Mouse (Mus musculus): ENCODE measurements around the gene Yif1b.
A peak's percentile ranks its signal among the peaks of the same experiment; 100 is the strongest.

Yif1b gene

DNA sequence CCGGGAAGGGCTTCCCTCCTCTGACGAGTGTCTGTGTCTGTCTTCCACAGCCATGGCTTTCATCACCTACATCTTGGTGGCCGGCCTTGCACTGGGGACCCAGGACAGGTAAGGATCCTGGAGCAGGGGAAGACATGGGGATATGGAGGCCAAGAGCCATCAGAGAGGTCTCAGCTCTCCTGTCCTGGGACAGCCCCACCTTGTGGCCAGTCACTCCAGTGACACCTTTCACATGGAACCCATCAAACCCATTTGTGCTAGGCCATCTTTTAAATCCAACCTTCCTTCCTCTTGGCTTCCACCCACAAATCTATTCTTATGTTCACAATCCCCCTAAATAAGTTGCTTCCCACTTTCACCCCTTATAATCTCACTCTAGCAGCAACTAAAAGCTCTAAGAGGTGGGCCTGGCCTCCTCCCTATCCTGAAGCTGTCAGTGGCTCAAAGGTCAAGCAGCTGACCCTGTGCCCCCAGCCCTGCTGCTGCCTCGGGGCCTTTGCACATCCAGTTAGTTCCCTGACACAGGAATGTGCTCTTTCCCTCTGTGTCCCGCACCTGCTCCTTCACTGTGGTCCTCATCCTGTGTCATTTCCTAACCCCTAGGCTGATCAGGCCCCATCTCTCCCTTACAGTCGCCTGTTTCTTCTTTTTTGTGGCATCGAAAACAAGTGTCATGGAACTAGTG, 6.7 kb downstream of the Yif1b start:
- DNase-seq (ENCODE audit: low spot score), result no peak

DNA sequence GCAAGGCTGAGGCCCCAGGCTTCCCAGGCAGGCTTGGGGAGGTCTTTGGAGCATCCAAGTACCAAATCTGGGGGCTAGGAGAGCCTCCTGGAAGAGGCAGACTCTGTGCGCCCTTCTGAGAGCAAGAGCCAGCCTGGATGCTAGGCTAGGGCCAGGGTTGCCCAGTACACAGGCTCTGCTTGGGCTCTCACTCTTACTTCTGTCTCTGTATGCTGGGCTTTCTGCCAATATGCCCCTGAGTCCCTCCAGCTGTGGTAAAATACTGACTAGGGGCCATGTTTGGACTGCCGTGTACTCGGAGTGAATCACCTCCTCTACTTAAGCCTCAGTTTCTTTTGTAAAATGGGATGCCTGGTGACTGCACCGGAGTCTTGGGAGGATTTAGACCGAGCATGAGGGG, 7.9 kb downstream of the Yif1b start:
- DNase-seq (ENCODE audit: low spot score), result no peak

DNA sequence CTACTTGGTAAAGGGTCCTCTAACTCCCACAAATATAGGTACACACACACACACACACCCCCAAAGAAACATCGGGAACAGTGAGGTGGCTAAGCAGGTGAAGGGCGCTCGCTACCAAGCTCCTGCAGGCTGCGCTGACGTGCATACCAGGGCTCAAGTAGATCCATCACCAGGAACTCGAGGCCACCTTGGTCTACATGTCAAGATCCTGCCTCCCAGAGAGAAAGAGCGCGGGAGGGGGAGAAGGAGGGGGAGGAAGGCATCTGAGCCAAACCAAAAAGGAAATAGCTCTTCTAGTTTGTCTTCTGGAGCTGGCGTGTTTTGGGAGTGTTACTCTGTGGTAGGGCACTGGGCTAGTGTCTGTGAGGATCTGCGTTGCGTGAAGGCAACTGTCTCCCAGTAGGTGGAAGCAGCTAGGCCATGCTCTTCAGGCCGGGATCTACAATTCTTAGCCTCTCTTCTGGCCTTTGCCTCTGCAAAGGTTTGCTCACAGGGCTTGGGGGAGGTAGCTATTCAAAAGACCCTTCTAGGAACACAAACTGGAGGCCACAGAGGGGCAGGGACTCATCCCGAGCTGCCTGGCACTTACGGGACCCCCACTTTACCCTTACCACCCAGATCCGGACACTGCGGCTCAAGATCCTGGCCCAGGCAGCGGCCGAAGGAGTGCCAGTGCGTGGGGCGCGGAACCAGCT, 8.6 kb downstream of the Yif1b start:
- no peak for DNase-seq (ENCODE audit: low spot score)

DNA sequence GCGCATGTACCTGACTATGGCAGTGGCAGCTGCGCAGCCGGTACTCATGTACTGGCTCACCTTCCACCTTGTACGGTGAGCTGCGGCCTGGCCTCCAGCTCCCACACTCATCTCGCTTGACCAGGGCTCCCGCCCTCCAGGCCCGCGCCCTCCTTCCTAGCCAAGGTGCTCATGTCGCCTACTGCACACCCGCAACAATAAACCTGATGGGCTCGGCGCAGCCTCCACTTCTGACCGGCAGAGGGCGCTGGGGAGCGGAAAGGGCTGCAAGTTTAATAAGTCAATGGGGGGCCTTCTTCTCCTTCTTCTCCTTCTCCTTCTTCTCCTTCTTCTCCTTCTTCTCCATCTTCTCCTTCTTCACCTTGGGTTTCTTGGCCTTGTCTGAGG, 9.2 kb downstream of the Yif1b start:
- DNase-seq (ENCODE audit: low spot score), result peak; percentile 65

DNA sequence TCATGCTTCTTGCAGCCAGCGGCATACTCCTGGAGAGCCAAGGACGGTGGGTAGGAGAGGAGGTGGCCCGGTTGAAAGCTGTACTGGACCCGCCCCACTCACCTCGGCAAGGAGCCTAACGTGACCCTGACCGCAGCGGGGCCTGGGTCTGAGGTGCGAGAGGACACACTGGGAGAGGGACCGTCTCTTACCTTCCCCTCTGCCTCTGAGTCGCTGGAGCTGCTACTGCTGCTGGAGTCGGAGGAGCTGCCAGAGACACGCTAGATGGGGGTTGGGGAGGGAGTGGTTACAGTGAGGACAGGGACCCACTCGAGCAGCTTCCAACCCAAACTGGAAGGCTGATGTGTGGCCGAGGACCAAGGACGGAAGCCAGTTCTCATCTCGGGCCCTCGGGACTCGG, 9.6 kb downstream of the Yif1b start:
- no peak for DNase-seq (ENCODE audit: low spot score)

DNA sequence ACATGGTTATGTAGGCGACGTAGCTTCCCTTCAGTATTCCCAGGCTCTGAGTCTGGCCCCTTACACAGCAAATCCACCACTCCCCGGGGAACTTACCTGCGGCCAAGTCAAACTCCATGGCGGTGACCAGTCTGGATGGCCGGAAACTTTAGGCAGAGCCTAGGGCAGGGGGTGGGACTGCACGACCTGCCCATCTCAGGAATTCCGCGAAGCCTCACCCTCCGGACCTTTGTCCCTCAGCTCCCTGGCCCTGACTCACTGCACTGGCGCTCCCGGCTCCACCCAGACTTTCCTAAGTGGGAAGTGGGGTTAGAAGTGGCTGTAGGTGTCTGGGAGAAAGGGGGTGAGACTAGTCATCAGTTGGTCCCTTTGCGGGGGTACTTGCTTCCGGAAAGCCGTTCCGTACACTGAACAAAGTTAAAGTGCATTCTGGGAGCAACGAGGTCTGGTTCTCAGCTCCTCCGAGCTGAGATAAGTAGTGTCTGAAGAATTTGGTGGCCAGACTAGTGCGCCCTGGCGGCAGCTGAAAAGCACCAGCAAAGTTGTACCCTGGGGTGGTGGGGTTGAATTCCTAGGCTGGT, 10.2 kb downstream of the Yif1b start, which contains the start of gene 2200002D01Rik:
2200002D01Rik (minus strand) TSS at position 206 of the 581 bp plus-strand sequence.
- DNase-seq (ENCODE audit: low spot score), result no peak

DNA sequence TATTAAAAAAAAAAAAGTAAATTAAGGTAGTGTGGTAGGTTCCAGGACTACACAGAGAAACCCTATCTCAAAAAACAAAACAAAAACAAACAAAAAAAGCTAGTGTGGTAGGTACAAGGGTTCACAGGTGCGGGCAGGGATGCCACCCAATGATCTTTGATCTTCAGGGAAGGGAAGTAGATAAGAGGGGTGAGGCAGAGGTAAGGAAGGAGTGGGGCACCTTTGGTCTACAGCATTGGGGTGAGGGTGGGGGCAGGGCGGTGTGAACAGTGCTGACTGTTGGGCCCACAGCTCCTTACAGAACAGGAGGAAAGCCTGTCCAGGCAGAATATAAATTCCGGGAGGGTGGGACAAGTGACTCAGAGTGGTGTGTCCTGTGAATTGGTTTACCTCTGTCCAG, 13.0 kb downstream of the Yif1b start:
- no peak for DNase-seq (ENCODE audit: low spot score)

DNA sequence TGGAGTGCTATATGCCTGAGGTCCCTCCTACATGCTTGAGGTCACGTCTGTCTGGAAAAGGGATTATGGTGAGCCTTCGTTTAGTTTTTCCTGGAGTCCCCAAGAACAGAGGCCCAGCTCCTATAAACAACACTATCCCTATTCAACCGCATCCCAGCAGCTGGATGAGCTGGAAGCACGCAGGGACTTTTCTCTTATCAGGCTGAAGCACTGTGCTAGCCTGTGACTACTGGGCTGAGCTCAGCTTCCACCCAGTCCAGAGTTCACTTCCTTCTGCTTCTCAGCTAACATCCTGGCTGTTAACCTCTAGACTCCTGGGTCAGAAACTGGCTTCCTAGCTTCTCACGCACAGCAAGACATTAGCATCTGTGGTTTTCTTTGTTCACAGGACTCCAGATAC, 15.7 kb downstream of the Yif1b start:
- no peak for DNase-seq (ENCODE audit: low spot score)

DNA sequence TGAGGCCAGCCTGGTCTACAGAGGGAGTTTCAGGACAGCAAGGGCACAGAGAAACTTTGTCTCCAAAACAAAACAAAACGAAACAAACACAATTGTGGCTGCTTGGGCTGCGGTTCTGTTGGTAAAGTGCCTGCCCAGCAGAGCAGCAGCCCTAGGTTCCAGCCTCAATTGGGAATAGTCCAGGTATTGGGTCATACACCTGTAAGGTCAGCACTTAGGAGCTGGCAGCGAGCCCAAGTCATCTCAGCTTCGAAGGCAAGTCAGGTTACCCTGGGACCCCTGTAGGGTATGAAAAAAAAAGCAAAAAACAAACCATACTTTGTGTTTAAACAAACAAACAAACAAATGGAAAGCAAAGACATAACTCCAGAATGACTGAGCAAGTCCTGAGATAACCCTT, 17.7 kb downstream of the Yif1b start:
- DNase-seq (ENCODE audit: low spot score), result no peak

DNA sequence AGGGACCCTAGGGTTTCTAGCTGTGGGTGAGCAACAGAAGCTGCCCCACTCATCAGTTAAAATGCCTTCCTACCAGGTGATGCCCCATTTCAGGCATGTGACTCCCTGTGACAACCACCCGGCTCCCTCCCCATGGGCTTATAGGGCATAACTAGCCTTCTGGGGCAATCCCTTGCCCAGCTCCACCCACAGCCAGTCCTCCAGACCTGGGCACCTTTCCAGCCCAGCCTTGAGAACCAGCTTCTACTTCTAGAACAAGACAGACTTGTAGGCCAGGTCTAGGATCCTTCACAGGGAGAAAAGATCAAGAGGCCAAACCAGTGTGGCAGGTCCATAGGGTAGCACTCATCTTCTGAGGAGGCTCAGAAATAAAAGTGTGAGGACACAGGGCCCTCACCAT, 19.2 kb downstream of the Yif1b start:
- DNase-seq (ENCODE audit: low spot score), result no peak

DNA sequence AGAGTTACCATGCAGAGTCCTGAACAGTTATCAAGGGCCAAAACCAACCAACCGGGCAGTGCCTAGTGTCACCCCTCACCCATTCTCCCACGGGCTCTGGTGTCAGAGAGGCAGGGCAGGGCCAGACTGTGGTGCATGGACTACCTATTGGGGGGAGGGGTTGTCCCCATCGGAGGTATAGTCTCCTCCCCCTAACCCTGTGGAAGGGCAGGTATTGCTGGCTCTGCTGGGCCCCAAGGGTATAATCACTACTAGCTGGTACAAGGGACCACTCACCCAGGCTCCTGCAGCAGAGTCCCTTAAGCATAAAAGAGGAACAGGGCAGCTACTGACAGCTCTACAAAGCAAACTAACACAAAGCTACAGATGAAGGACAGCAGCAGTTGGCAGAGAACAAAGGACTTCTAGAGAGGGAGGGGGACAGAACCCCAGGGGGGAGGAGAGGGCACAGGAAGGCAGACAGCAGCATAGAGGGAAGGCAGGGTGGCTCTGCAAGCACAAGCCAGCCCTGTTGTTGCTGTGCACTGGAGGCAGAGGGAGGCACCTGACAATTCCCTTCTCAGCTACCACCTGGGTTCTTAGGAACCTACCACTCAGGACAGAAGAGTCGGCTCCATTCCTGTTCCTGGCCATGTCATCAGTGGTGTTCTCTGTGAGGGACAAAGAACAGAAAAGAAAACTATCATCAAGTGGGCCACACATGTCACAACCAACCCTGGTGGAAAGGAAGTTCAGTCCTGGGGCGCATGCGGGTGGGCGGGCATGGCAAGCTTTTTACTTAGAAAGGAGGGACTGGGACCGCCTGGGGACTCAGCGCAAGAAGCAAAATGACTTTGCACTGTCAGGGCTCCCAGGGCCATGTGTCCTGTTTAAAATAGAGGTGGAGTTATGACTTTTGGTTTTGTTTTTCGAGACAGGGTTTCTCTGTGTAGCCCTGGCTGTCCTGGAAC, 21.9 kb downstream of the Yif1b start:
- no peak for DNase-seq (ENCODE audit: low spot score)

DNA sequence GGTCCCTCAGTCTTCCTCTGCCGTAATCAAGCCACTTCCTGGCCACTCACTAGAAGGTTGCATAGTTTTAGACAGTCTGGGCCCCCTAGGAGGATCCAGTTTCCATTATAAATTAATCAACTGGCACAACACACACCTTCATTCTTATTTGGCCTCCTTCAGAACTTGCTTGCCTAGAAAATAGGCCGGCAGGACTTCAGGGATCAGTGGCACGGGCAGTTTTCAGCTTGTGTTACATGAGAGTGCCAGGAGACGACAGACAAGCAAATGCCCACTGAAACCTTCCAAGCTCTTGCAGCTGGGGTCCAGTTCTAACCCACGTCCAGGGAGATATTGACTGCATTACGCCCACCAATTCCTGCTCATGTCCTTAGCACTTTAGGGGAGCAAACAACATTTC, 24.0 kb downstream of the Yif1b start:
- no peak for DNase-seq (ENCODE audit: low spot score)

DNA sequence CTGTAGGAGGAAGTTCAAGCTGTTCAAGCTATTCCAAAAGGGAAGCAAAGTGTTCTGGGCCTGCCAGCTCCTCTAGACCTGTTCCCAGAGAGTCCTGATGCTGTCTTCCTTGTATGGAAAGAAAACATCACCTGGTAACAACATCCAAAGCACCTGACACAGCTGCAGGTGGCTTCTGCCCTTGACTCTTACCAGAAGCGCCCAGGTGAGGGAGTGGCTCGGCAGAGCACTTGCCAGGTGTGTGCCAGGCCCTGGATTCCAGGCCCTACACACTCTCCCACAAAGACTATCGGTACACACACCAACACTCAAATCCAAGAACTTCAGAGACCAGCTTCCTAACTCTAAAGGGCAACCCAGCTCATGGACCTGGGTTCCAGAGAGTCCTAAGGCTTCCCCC, 25.7 kb downstream of the Yif1b start:
- no peak for DNase-seq (ENCODE audit: low spot score)

DNA sequence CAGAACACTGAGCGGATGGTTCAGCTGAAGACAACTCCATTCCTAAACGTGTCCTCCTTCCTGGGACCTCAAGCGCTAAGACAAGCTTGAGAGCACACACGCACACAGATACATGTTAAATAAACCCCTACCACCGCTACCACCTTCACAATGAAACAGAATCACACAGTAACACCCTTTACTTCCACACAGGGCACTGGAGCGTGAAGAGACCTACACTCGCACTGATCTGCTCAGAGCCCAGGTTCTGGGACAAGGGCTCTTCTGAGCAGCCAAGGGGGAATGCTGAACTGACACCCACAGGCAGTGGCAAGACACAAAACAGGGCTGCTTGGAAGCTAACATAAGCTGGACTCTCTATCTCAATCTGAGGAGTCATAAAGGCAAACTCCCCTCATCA, 27.5 kb downstream of the Yif1b start:
- DNase-seq (ENCODE audit: low spot score), result no peak

DNA sequence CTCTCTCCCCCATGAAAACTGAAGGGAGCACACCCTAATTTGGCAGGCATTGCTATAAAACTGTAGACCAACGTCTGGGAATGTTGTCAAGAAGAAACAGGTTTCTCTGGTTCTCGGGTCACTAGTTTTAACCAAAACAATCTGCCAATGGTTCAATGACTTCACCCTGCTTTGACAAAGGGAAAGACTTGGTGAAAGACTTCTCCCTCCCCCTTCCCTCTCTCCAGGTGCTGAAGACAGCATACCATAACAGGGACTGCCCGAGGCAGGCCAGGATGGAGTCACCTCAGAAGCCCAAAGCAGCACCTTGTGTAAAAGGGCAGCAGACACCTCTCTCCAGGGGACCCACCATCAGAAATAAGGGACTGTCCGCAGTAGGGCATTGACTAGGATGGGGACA, 28.8 kb downstream of the Yif1b start:
- DNase-seq (ENCODE audit: low spot score), result no peak

DNA sequence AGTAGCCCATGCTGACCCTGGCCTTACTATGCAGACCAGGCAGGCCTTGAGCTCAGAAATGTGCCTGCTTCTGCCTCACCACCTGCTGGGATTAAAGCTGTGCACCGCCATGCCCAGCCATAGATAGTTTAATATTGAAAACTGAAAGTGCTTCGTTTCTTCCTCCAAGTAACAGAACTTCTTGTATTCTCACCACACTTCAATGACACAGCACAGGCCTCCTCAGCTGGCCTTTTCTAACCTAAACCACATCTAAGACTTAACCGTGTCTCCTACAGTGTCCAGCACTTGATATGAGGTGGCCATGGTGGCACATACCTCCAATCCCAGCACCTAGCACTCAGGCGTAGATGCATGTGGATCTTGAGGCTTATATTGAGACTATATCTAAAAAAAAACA, 32.3 kb downstream of the Yif1b start:
- no peak for DNase-seq (ENCODE audit: low spot score)

DNA sequence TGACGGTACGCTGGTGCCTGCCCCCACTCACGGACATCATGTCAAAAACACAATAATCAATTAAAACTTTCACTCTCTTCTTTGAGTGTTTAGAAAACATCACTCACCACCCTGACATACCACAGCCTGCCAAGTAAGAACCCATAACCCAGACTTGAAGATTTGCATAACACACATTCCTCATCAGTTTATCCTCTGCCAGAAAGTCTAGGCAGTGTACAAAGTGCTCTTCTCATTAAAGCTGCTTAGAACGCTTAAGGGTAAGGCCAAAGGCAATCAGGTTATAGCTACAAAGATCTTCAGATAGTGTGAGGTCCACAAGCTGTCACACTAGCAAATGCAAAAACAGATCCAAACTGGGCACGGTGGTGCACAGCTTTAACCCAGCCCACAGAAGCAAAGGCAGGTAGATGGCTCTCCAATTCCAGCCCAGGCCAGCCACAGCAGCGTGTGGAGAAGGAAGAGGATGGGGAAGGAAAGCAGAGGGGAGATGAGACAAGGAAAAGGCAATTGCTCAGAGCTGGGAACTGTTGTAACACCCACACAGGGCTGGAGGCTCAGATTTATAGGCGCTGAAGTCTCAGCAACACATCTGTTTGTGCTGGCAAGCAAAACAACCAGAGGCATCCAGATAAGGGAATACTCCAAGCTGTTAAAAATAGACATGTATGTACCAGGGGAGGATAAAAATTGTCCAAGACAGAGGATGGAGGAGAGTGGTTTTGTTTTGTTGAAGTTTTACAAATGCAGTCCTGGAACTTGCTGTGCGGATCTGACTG, 33.7 kb downstream of the Yif1b start:
- DNase-seq (ENCODE audit: low spot score), result no peak

DNA sequence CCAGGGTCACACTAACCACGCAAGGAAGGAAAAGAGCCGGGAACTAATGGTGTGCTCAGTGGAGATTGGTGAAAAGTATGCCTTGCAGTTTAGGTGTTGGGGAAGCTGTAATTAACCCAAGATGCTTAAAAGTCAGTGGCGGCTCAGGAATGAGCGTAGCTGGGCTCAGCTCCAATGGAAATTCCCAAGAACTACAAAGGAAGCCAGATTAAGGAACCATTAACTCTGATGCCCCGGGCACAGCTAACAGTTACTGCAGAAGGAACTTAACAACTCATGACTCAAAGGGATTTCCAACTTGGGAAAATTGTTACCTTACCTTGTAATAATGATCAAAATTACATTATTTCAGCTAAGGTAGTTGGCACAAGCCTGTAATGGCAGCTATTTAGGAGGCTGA, 38.6 kb downstream of the Yif1b start:
- DNase-seq (ENCODE audit: low spot score), result no peak

DNA sequence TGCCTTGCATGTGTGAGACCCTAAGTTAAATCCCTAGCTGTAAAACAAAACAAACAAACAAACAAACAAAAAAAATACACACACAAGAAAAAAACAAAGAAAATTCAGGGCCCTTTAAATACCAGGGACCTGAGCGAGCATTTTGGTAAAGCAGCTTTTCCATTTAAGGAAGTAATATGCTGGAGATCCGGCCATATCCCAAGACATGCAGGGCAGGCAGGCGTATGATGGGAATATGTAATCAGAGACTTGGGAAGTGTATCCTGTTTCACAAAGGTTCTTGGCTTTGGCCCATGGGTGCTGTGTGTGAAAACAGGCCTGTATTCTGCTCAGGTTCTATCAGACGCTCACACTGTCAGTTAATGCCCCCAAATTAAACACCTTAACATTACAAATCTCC, 39.4 kb downstream of the Yif1b start:
- DNase-seq (ENCODE audit: low spot score), result no peak

DNA sequence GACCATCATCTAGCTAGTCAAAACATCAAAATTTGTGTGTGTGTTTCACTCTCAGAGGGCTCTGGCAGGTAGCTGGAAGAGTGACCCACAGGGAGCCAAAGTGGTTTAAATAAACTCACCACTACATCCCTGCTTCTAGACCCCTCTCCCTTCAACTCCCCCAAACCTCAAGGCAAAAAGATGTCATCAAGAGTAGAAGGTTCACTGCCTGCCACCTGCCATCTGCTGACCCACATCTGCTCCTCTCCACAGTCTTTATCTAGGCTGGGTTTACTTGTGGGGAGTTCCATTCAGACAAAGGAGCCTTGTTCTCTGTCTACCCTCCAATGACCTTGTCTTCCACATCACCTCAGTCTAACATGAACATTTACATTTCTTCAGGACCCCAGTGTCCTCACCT, 41.1 kb downstream of the Yif1b start:
- DNase-seq (ENCODE audit: low spot score), result no peak

DNA sequence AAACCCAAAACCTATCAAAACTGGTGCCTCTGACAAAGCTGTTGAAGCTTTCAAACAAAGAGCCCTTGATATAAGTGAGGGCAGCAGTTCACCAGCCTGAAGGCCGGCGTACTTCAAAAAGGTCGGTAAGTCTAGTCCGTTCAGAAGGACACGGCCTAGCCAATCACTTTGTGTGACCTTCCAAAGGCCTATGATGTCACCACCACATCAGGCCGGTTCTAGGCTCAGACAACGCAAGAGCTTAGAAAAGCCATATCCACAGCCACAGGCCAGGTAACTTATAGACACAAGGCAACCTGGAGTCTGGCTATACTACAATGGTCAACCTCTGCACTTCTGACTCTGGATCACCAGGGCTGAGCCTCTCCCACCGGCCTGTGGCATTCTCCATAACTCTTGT, 41.8 kb downstream of the Yif1b start:
- no peak for DNase-seq (ENCODE audit: low spot score)

DNA sequence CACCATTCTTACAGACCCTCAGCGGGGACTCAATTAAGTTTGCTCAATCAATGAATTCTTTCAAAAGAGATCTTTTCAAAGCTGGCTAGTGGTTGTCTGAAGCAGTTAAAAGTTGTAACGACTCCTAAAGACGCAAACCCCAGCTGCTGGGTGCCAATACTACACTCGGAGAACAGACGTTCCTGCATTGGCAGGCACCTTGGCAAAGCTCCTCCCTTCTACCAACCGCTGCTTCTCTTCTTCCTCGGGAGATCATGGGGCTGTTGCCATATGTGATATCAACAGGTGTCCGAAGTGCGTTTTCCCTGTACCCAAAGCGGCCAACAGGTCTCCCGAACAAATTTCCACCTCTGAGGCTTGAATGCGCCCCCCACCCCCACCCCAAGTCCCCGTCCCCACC, 42.7 kb downstream of the Yif1b start:
- DNase-seq (ENCODE audit: low spot score), result no peak

Data from spleen, adult 12 weeks (tissue).